Mouse (Mus musculus): Measurements from ENCODE around the gene Prr13. TPM values are rescaled to one million over a fixed set of nuclear protein-coding genes. Genes with fewer than 3 reads are reported as not detected.
A peak's percentile ranks its signal among the peaks of the same experiment; 100 is the strongest.

Gene Prr13
- total RNA-seq, 1 experiment = 26.3 TPM

DNA sequence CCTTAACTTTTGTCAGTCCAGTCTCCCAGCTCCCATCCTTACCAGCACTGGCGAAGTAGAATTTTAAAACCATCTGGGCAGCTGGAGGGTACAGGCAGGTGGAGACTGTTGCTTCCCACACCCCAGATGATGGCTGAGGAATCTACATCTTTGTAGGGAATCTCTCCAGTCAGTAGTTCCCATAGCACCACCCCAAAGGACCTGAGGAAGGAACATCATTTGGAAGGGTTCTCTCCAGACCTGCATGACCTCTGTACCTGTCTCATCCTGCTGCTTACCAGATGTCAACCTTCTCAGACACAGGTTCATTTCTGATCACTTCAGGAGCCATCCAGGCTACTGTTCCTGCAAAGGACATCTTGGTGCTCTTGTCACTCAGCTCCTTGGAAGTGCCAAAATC lies 44.6 kb downstream of the Prr13 start, which contains the start of gene Gm10337:
Gene Gm10337, plus strand, starts transcription at position 276 of the 400 bp plus-strand sequence.
- no peaks in the 10 kb centered on the region for H3K9me3 ChIP-seq (ENCODE audit: control insufficient read depth, insufficient read depth, low read depth, low read length)
- DNase-seq (ENCODE audit: low read depth, low spot score) = no peak
- H3K4me1 ChIP-seq (ENCODE audit: control insufficient read depth in 2 of 2, insufficient read depth in 2 of 2, low read length in 2 of 2, poor library complexity in 1 of 2) = peaks cover 0 to 14% of the 10 kb centered on the region in 2 experiments; a peak in 2 of 4 replicates
- TF ChIP-seq ZC3H11A (IDR thresholded peaks at IDR 0.05; ENCODE audit: borderline replicate concordance, low read depth, low read length) (no peak), ZNF384 (IDR thresholded peaks at IDR 0.05; ENCODE audit: low read depth, low read length) (no peak), CHD2 (IDR thresholded peaks at IDR 0.05; ENCODE audit: low read depth, low read length) (no peak), MAFK (IDR thresholded peaks at IDR 0.05; ENCODE audit: insufficient read depth, low read depth, low read length) (no peak), HCFC1 (IDR thresholded peaks at IDR 0.05; ENCODE audit: borderline replicate concordance, insufficient read depth, low read length) (no peak)
- H3K4me3 ChIP-seq (ENCODE audit: insufficient read depth in 1 of 2, low read depth in 1 of 2, low read length in 2 of 2, poor library complexity in 1 of 2, severe bottlenecking in 1 of 2) = no peak within 1 kb of the TSS
- no peak within 1 kb of the TSS for H3K27ac ChIP-seq (ENCODE audit: insufficient read depth, low read depth, low read length, poor library complexity, severe bottlenecking)
- peaks cover 48% of the 10 kb centered on the region for H3K36me3 ChIP-seq (ENCODE audit: control insufficient read depth, insufficient read depth, low read length, poor library complexity, severe bottlenecking)
- in situ Hi-C loops (cut with MboI; ENCODE audit: low sequenced_read_pairs in 2 of 2, unreplicated experiment in 2 of 2) = no loop called here
- no peak within 1 kb of the TSS for H3K9ac ChIP-seq (ENCODE audit: insufficient read depth, low read depth, low read length, poor library complexity, severe bottlenecking)

DNA sequence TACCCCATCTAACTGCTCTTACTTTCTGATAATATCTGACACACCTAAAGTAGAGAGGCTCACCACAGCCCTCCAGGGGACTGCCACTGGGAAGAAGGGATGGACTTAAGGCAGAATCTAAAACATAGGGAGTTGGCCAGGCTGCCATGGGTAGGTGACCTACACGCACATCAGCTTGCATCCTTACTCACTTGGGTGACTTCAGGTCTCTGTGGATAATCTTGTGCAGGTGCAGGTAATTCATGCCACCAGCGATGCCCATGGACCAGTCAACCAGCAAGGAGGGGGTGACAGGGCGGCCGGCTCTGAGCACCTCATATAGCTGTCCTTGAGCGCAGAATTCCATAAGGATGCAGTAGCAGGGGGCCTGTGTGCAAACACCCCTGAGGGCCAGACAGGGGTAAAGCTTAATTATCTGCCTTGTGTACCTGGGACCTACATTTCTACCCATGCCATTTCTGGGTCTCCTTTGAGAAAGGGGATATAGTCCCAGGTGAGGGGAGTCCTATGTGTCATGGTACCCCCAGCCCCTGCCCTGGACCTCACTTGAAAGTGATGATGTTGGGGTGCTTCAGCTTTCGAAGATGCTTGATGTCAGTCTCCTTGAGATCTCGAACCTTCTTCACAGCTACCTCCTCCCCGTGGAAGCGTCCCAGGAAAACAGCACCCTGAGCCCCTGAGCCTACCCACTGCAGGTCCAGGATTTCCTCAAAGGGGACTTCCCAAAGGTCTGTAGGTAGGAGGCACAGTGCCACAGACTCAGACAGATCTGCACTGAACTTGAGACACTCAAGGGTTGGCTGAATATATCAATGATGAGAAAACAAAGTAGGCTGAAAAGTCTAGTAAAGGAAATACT lies 45.3 kb downstream of the Prr13 start:
- H3K36me3 ChIP-seq (ENCODE audit: control insufficient read depth, insufficient read depth, low read length, poor library complexity, severe bottlenecking) = peaks cover 45% of the 10 kb centered on the region
- DNase-seq (ENCODE audit: low read depth, low spot score) = no peak
- no peak overlapping the region for H3K27ac ChIP-seq (ENCODE audit: insufficient read depth, low read depth, low read length, poor library complexity, severe bottlenecking)
- no peak overlapping the region for H3K9ac ChIP-seq (ENCODE audit: insufficient read depth, low read depth, low read length, poor library complexity, severe bottlenecking)
- in situ Hi-C loops (cut with MboI; ENCODE audit: low sequenced_read_pairs in 2 of 2, unreplicated experiment in 2 of 2) = no loop called here
- no peak overlapping the region for H3K4me3 ChIP-seq (ENCODE audit: insufficient read depth in 1 of 2, low read depth in 1 of 2, low read length in 2 of 2, poor library complexity in 1 of 2, severe bottlenecking in 1 of 2)
- peaks cover 0 to 14% of the 10 kb centered on the region in 2 experiments; a peak in 3 of 4 replicates for H3K4me1 ChIP-seq (ENCODE audit: control insufficient read depth in 2 of 2, insufficient read depth in 2 of 2, low read length in 2 of 2, poor library complexity in 1 of 2)
- no peaks in the 10 kb centered on the region for H3K9me3 ChIP-seq (ENCODE audit: control insufficient read depth, insufficient read depth, low read depth, low read length)
- TF ChIP-seq CHD2 (IDR thresholded peaks at IDR 0.05; ENCODE audit: low read depth, low read length) (0 out of 2 replicates have a peak, but pooled peaks have one; percentile 20), HCFC1 (IDR thresholded peaks at IDR 0.05; ENCODE audit: borderline replicate concordance, insufficient read depth, low read length) (no peak)

DNA sequence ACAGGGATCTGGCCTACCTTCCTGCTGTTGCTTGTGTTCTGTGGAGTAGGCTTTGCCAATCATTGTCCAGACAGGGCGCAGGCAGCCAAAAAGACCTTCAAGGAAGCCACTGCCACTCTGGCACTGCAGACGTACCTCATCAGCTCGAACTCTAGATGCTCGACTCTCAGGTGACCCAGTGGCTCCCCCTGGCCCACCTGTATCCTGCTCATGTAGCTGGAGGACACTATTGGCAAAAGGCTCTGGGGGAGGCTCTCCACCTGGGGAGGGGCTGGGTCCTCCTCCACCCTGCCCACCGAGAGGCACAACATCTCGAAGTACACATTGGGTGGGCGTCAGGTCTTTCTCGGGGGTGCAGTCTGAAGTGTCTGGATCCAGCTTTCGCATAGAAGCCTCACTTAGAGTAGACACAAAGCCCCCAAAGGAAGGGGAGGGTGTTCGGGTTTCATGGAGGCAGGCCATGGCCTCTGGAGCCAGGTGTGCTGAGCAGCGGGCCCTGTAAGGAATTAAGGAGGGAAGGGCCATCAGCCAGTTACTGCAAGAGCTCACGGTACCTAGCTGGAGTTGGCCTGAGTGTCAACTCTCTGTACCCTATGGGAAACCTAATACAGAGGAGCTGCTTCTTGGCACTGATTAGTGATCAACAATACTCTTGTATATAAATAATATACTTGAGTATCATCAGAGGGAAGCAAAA lies 46.4 kb downstream of the Prr13 start:
- no peaks in the 10 kb centered on the region for H3K9me3 ChIP-seq (ENCODE audit: control insufficient read depth, insufficient read depth, low read depth, low read length)
- H3K9ac ChIP-seq (ENCODE audit: insufficient read depth, low read depth, low read length, poor library complexity, severe bottlenecking) = no peak overlapping the region
- H3K4me1 ChIP-seq (ENCODE audit: control insufficient read depth in 2 of 2, insufficient read depth in 2 of 2, low read length in 2 of 2, poor library complexity in 1 of 2) = peaks cover 0 to 12% of the 10 kb centered on the region in 2 experiments; a peak in 3 of 4 replicates
- peaks cover 42% of the 10 kb centered on the region for H3K36me3 ChIP-seq (ENCODE audit: control insufficient read depth, insufficient read depth, low read length, poor library complexity, severe bottlenecking)
- no peak for TF ChIP-seq HCFC1 (IDR thresholded peaks at IDR 0.05; ENCODE audit: borderline replicate concordance, insufficient read depth, low read length)
- TF ChIP-seq ZC3H11A (IDR thresholded peaks at IDR 0.05; ENCODE audit: borderline replicate concordance, low read depth, low read length) = no peak
- no peak for TF ChIP-seq MAFK (IDR thresholded peaks at IDR 0.05; ENCODE audit: insufficient read depth, low read depth, low read length)
- no peak for TF ChIP-seq ZNF384 (IDR thresholded peaks at IDR 0.05; ENCODE audit: low read depth, low read length)
- TF ChIP-seq CHD2 (IDR thresholded peaks at IDR 0.05; ENCODE audit: low read depth, low read length) = no peak
- no peak overlapping the region for H3K27ac ChIP-seq (ENCODE audit: insufficient read depth, low read depth, low read length, poor library complexity, severe bottlenecking)
- no peak overlapping the region for H3K4me3 ChIP-seq (ENCODE audit: insufficient read depth in 1 of 2, low read depth in 1 of 2, low read length in 2 of 2, poor library complexity in 1 of 2, severe bottlenecking in 1 of 2)
- in situ Hi-C loops (cut with MboI; ENCODE audit: low sequenced_read_pairs in 2 of 2, unreplicated experiment in 2 of 2) = no loop called here
- no peak for DNase-seq (ENCODE audit: low read depth, low spot score)

DNA sequence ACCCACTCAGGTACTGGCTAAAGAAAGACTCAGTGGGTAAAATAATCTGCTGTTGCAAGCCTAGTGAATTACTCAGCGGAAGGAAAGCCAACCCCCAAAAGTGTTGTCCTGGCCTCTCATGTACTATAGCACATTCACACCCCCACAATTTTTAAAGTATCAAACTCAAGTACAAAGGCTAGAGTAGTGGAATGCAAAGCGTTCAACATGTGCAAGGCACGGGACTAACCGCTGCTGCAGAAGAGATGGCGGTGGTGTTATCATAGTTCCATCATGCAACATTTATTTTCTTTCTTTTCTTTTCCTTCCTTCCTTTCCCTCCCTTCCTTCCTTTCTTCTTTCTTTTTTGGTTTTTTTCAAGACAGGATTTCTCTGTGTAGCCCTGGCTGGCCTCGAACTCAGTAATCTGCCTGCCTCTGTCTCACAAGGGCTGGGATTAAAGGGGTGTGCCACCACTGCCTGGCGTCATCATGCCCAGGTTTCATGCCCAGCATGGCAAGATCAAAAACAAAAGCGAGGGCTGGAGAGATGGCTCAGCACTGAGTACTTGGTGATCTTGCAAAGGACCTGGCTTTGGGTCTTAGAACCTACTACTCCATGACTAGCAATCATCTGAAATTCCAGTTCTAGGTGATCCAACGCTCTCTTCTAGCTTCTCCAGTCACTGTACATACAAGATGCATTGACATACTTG lies 47.1 kb downstream of the Prr13 start:
- DNase-seq (ENCODE audit: low read depth, low spot score) = no peak

More for the DNA sequence above, 47.1 kb downstream of the Prr13 start:
- Histone ChIP-seq H3K9ac (ENCODE audit: insufficient read depth, low read depth, low read length, poor library complexity, severe bottlenecking) (no peak overlapping the region), H3K27ac (ENCODE audit: insufficient read depth, low read depth, low read length, poor library complexity, severe bottlenecking) (no peak overlapping the region), H3K4me3 (ENCODE audit: insufficient read depth in 1 of 2, low read depth in 1 of 2, low read length in 2 of 2, poor library complexity in 1 of 2, severe bottlenecking in 1 of 2) (no peak overlapping the region), H3K9me3 (ENCODE audit: control insufficient read depth, insufficient read depth, low read depth, low read length) (no peaks in the 10 kb centered on the region), H3K4me1 (ENCODE audit: control insufficient read depth in 2 of 2, insufficient read depth in 2 of 2, low read length in 2 of 2, poor library complexity in 1 of 2) (peaks cover 0 to 12% of the 10 kb centered on the region in 2 experiments; a peak in 3 of 4 replicates), H3K36me3 (ENCODE audit: control insufficient read depth, insufficient read depth, low read length, poor library complexity, severe bottlenecking) (peaks cover 37% of the 10 kb centered on the region)
- in situ Hi-C loops (cut with MboI; ENCODE audit: low sequenced_read_pairs in 2 of 2, unreplicated experiment in 2 of 2) = no loop called here
- TF ChIP-seq CHD2 (IDR thresholded peaks at IDR 0.05; ENCODE audit: low read depth, low read length) (no peak), ZNF384 (IDR thresholded peaks at IDR 0.05; ENCODE audit: low read depth, low read length) (no peak), MAFK (IDR thresholded peaks at IDR 0.05; ENCODE audit: insufficient read depth, low read depth, low read length) (no peak), HCFC1 (IDR thresholded peaks at IDR 0.05; ENCODE audit: borderline replicate concordance, insufficient read depth, low read length) (no peak), ZC3H11A (IDR thresholded peaks at IDR 0.05; ENCODE audit: borderline replicate concordance, low read depth, low read length) (no peak)
